Mouse (Mus musculus): ENCODE results near the gene Kpnb1.

GRCm38 (mm10) chr11:97149026-97149425 is 38.7 kb downstream of the Kpnb1 start:
- no peak for TF ChIP-seq CTCF (IDR thresholded peaks at IDR 0.05; ENCODE audit: low read depth)
- no peak for TF ChIP-seq EP300 (IDR thresholded peaks at IDR 0.05; ENCODE audit: low read depth)
